Mouse (Mus musculus) G1E (cell line): ENCODE data around the gene Glmp.

Experiments used
- CTCF ChIP-seq: IDR thresholded peaks from 2 replicates; pipeline ENCODE4 v1.5.1; 2012; ENCODE audit warnings: low read depth, low read length, inconsistent platforms, mixed read lengths
- GATA1 ChIP-seq: IDR thresholded peaks from 2 replicates; pipeline ENCODE4 v1.6.1; 2012; ENCODE audit warnings: borderline replicate concordance, low read length, inconsistent platforms, mixed read lengths
- GATA2 ChIP-seq: IDR thresholded peaks from 2 replicates; pipeline ENCODE4 v1.6.1; 2012; ENCODE audit warnings: low read depth, low read length, inconsistent platforms, borderline replicate concordance
- POLR2AphosphoS5 ChIP-seq: IDR thresholded peaks from 2 replicates; pipeline ENCODE4 v1.6.1; 2012; ENCODE audit warnings: low read depth, low read length, inconsistent platforms; ENCODE audit not compliant: insufficient replicate concordance
- TAL1 ChIP-seq: conservative IDR thresholded peaks from 2 replicates; pipeline ENCODE4 v1.6.1; 2012; ENCODE audit warnings: low read depth, low read length, inconsistent platforms, mixed read lengths

- TF ChIP-seq CTCF = no peak
- TF ChIP-seq GATA1 = no peak
- TF ChIP-seq POLR2AphosphoS5 = no peak
- no peak for TF ChIP-seq GATA2
- peak; percentile 60 for TF ChIP-seq TAL1
These were observed 13.5 kb downstream of the Glmp start for GRCm38 (mm10) chr3:88338316-88338715.
